Mouse (Mus musculus) spleen, adult 2 months (tissue): Measurements from ENCODE around the gene Pinlyp.

Experiments
- CTCF ChIP-seq: fragments of 200-500 bp; IDR thresholded peaks from 2 replicates; pipeline ENCODE4 v1.5.1; 2011; ENCODE audit warnings: mild to moderate bottlenecking, inconsistent platforms; ENCODE audit not compliant: insufficient read depth, insufficient read length, insufficient replicate concordance; ENCODE audit errors: extremely low read depth
- POLR2A ChIP-seq: fragments of 200-500 bp; IDR thresholded peaks from 2 replicates; pipeline ENCODE4 v1.6.1; 2011; ENCODE audit warnings: low read depth, low read length, inconsistent platforms

DNA sequence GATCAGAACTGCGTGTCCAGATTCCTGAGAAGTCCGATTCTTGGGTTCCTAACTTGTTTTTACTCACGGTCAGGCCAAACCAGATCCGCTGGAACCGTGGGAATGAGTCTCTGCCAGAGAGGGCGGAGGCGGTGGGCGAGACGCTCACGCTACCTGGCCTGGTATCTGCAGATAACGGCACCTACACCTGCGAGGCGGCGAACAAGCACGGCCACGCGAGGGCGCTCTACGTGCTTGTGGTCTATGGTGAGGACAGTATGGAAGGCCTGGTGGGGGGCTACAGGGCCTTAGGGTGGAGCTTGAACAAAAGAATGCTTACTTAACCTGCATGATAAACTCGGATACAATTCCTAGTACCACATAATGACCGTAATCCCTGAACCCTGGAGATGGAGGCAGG lies 44.4 kb downstream of the Pinlyp start:
- TF ChIP-seq POLR2A = no peak
- TF ChIP-seq CTCF = peak; percentile 25; the same call in 1 of the 2 replicates
